Mouse (Mus musculus) midbrain, embryonic 16.5 days (tissue): ENCODE measurements around the gene Mcrip2. TPM values are rescaled to one million over a fixed set of nuclear protein-coding genes. Genes with fewer than 3 reads are reported as not detected.
A peak's percentile ranks its signal among the peaks of the same experiment; 100 is the strongest.

Experiments
- ATAC-seq: fragments of 200-750 bp; cut with Nextera tagmentation; 2 replicates; pipeline ENCODE4 v1.8.0; 2017; ENCODE audit warnings: moderate TSS enrichment
- H3K27ac ChIP-seq: fragments of 300-500 bp; sonication (generic); 2 replicates; pipeline ENCODE4 v1.5.1; 2014; ENCODE audit warnings: mild to moderate bottlenecking, low read length, mixed read lengths
- H3K27me3 ChIP-seq: fragments of 300-500 bp; sonication (generic); 2 replicates; pipeline ENCODE4 v1.6.1; 2014; ENCODE audit warnings: low read depth, low read length, mixed read lengths; ENCODE audit not compliant: control insufficient read depth, insufficient read depth
- H3K36me3 ChIP-seq: fragments of 300-500 bp; sonication (generic); 2 replicates; pipeline ENCODE4 v1.6.1; 2014; ENCODE audit warnings: mild to moderate bottlenecking, low read length, moderate library complexity, mixed read lengths; ENCODE audit not compliant: control insufficient read depth, insufficient read depth
- H3K4me1 ChIP-seq: fragments of 300-500 bp; sonication (generic); 2 replicates; pipeline ENCODE4 v1.6.1; 2014; ENCODE audit warnings: mild to moderate bottlenecking, low read length, mixed read lengths; ENCODE audit not compliant: control insufficient read depth, insufficient read depth
- H3K4me2 ChIP-seq: fragments of 300-500 bp; sonication (generic); 2 replicates; pipeline ENCODE4 v1.6.1; 2014; ENCODE audit warnings: mild to moderate bottlenecking, low read length, mixed read lengths
- H3K4me3 ChIP-seq: fragments of 300-500 bp; sonication (generic); 2 replicates; pipeline ENCODE4 v1.5.1; 2014; ENCODE audit warnings: low read depth, mild to moderate bottlenecking, low read length, moderate library complexity, mixed read lengths
- H3K9ac ChIP-seq: fragments of 300-500 bp; sonication (generic); 2 replicates; pipeline ENCODE4 v1.6.1; 2014; ENCODE audit warnings: low read depth, low read length, mixed read lengths
- H3K9me3 ChIP-seq: fragments of 300-500 bp; sonication (generic); replicated peaks from 2 replicates; pipeline ENCODE4 v1.6.1; 2014; ENCODE audit warnings: mild to moderate bottlenecking, low read length, mixed read lengths; ENCODE audit not compliant: control insufficient read depth, poor library complexity, severe bottlenecking
- WGBS: fragments of 180-500 bp; shearing (Covaris S2); extraction: QIAGEN DNeasy Blood & Tissue Kit; methylation state at CpG from one replicate; pipeline ENCODE4 v1.1.7; 2014; 5-methylcytosine and 5-hydroxymethylcytosine counted together
- polyA plus RNA-seq: library from polyadenylated mRNA; unstranded; fragments of >200 nt; fragmentation: Nextera tagmentation; extraction: Ambion mirVana; gene quantifications from 2 replicates; pipeline ENCODE4 v1.2.1, GENCODE M21; 2015

Gene Mcrip2
- polyA plus RNA-seq, 1 experiment from 2014 or later = 25.3 TPM

DNA sequence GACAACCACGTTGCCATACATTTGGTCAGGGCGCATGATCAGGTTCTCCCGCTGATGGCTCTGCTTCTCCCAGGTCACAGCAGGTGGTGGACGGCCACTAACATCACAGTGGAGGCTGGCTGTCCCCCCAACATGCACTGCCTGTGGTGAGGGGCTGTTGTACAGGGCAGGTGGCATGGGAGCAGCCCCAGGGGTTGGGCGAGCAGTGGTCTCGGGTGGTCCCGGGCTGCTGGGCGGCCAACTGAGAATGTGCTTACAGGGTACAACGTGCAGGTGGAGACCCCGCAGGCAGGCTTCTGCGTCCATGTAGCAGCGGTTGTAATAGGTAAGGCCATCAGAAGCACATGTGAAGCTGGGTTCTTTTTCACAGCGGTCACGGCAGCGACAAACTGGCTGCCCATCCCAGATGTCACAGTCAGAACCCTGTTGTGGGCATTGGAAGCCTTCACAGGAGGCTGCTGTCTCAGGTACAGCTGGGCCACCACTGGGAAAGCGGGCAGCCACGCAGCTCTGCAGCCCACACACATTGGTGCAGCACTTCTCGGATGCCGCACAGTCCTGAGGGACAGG, 10.1 kb upstream of the Mcrip2 start:
- H3K27ac ChIP-seq = no peak overlapping the region
- WGBS = 84% methylated on average over 19 of the region's 19 CpGs

DNA sequence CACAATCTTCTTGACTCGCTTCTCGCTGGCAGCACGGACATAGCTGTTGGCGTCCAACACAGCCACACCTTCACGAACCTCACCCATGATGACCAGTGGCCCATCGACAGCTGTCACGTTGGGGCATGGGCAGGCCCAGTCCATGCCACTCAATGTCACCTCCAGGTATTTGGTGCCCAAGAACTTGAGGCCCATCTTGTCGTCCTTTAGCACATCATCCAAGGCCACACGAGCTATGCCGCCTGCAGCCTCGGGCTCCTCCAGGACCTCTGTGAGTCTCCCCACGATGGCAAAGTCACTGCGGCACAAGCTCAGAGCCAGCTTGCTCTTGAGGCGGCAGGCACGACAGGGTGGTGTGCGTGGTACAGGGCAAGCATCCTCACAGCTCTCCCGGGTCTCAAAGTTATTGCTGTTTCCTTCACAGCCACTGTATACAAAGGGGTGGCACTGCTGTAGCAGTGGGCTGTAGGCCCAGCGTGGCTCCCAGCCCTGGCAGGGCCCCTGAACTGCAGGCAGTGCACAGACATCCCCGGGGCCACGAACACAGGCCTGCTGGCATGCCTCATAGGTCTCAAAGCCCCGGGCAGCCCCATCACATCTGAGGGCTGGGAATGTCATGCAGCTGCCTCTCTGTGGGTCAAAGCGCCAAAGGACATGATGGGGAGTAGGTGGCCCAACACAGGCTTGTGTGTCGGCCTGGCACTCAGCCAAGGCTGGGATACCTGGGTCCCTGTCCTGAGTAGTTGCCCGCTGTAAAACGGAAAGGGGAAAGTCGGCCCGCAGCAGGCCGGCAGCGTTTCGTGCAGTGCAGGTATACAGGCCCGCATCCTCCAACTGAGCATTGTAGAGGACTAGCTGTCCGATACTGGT, 9.4 kb upstream of the Mcrip2 start:
- H3K9me3 ChIP-seq = no peaks in the 10 kb centered on the region
- 91% methylated on average over 32 of the region's 32 CpGs for whole genome bisulfite sequencing
- ATAC-seq = no peak
- no peak overlapping the region for H3K4me2 ChIP-seq
- H3K36me3 ChIP-seq = peaks cover 11% of the 10 kb centered on the region
- peaks cover 23% of the 10 kb centered on the region for H3K4me1 ChIP-seq
- no peak overlapping the region for H3K4me3 ChIP-seq
- H3K9ac ChIP-seq = no peak overlapping the region
- no peaks in the 10 kb centered on the region for H3K27me3 ChIP-seq
- H3K27ac ChIP-seq = no peak overlapping the region

More for the DNA sequence above, 10.1 kb upstream of the Mcrip2 start:
- no peak overlapping the region for H3K9ac ChIP-seq
- no peak overlapping the region for H3K4me3 ChIP-seq
- no peaks in the 10 kb centered on the region for H3K27me3 ChIP-seq
- peaks cover 22% of the 10 kb centered on the region for H3K4me1 ChIP-seq
- H3K4me2 ChIP-seq = no peak overlapping the region
- ATAC-seq = no peak
- H3K36me3 ChIP-seq = peaks cover 18% of the 10 kb centered on the region
- H3K9me3 ChIP-seq = no peaks in the 10 kb centered on the region

DNA sequence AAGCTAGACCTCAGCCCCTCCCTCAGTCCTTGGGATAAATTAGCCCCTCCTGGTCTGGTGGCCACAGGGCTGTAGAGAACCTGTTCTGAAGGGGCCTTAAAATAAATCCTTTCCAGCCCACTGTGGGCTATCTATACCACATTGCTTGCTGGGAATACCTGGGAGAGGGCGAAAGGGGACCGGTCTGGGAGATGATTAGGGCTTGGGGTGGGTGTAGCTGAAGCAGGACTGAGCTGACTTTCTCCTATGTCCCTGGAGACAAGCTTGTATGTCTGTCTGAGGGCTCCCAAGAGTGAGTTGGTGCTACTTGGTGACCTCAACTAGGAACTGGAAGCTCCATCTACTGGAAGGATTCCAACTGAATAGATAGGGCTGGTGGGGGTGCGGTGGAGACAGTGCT, 8.5 kb upstream of the Mcrip2 start:
- no peak overlapping the region for H3K27ac ChIP-seq
- no peak overlapping the region for H3K9ac ChIP-seq
- peaks cover 23% of the 10 kb centered on the region for H3K4me1 ChIP-seq
- WGBS = 94% methylated on average over 3 of the region's 3 CpGs
- H3K4me3 ChIP-seq = no peak overlapping the region
- no peaks in the 10 kb centered on the region for H3K9me3 ChIP-seq
- H3K36me3 ChIP-seq = peaks cover 11% of the 10 kb centered on the region
- H3K4me2 ChIP-seq = peak overlapping the region; percentile 77
- no peaks in the 10 kb centered on the region for H3K27me3 ChIP-seq
- ATAC-seq = no peak

DNA sequence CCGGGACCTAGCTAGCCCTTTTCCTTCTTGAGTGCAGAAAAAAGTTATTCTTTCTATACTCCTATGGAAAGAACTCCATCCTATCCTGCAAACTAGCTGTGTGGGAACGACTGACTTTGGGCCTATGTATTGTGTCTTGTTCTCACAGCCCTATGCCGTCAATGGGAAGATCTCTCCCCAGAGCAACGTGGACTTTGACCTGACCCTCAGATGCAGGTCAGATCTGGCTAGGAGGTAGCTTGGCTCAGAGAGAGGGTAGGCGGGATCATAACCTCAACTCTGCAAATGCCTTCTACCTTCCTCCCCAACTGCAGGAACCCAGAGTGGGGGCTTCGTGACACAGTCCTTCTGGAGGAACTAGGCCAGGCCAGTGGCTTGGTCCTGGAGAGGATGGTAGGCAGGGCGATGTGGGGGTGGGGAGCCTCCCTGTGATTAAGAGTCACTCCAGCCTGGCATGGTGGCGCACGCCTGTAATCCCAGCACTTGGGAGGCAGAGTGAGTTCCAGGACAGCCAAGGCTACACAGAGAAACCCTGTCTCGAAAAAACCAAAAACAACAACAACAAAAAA, 7.9 kb upstream of the Mcrip2 start:
- Histone ChIP-seq H3K27me3 (no peaks in the 10 kb centered on the region), H3K27ac (peak overlapping the region; percentile 93), H3K4me2 (peak overlapping the region; percentile 77), H3K36me3 (peaks cover 11% of the 10 kb centered on the region), H3K4me3 (peak overlapping the region; percentile 62), H3K4me1 (peaks cover 23% of the 10 kb centered on the region), H3K9me3 (no peaks in the 10 kb centered on the region), H3K9ac (peak overlapping the region; percentile 85)
- WGBS = 57% methylated on average over 10 of the region's 10 CpGs
- no peak for ATAC-seq

DNA sequence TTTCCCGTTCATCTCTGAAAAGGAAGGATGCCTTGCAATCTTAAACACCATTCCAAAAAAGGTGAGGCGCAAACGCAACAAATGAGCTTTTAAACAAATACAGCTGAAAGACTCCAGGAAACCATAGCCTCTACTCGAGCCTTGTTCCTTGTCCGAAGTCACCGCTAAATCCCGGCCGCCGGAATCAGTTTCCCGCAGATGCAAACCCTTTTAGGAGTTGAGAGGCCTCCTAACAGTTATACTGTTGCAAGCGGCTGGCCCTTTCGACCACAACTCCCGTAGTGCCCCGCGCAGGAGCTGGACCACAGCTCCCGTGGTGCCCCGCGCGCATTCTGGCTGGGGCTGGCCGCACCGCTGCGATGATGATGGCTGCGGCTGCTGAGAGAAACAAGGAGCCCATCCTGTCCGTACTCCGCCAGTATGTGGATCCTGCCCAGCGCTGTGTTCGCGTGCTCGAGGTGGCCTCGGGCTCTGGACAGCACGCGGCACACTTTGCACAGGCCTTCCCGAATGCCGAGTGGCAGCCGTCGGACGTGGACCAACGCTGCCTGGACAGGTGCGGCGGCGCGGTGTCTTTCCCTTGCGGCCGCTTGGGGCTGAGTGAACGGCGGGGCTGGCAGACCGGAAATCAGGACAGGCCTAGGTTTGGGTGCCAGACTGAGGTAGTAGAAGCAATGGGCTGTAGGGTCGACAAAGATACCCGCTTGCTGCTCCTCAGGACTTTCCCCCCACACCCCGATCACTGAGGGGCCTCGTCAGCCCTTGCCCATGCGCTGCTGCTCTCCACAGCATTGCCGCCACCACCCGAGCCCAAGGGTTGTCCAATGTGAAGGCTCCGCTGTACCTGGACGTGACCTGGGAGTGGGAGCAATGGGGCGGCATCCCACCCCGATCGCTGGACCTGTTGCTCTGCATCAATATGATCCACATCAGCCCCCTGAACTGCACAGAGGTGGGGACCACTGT, 6.9 kb upstream of the Mcrip2 start:
- Histone ChIP-seq H3K27me3 (no peaks in the 10 kb centered on the region), H3K9ac (peak overlapping the region; percentile 85), H3K4me3 (peak overlapping the region; percentile 62), H3K27ac (peak overlapping the region; percentile 93), H3K36me3 (peaks cover 11% of the 10 kb centered on the region), H3K4me2 (peak overlapping the region; percentile 77), H3K4me1 (peaks cover 20% of the 10 kb centered on the region), H3K9me3 (no peaks in the 10 kb centered on the region)
- WGBS = under 1% methylated on average over 59 of the region's 59 CpGs
- peak; percentile 93 for ATAC-seq

DNA sequence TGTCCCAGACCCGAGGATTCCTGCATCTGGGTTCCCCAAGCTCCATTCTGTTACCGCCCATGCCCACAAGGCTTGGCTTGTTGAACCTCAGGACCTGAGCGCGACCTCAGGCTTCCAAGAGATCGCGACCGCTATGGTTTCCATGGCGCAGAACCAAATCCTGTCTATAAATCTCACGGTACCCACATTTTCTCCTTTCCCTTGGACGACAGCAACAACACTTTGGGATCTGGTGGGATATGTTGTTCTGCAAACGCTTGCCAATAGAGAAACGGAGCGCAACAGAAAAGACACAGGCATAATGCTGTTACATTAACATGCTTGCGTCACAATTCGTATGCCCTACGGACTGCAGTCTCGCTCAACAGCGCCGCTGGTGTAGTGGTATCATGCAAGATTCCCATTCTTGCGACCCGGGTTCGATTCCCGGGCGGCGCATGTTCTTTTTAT, 6.2 kb upstream of the Mcrip2 start, which contains the start of gene Mettl26:
Gene Mettl26 (plus strand): TSS at position 354 of the 450 bp plus-strand sequence.
- Histone ChIP-seq H3K4me1 (peaks cover 17% of the 10 kb centered on the region), H3K9me3 (no peaks in the 10 kb centered on the region), H3K4me2 (peak within 1 kb of the TSS; percentile 77), H3K4me3 (peak within 1 kb of the TSS; percentile 62), H3K36me3 (peaks cover 11% of the 10 kb centered on the region), H3K27me3 (no peaks in the 10 kb centered on the region), H3K9ac (peak within 1 kb of the TSS; percentile 85), H3K27ac (peak within 1 kb of the TSS; percentile 93)
- under 1% methylated on average over 25 of the region's 25 CpGs for WGBS
- ATAC-seq = peak; percentile 69

DNA sequence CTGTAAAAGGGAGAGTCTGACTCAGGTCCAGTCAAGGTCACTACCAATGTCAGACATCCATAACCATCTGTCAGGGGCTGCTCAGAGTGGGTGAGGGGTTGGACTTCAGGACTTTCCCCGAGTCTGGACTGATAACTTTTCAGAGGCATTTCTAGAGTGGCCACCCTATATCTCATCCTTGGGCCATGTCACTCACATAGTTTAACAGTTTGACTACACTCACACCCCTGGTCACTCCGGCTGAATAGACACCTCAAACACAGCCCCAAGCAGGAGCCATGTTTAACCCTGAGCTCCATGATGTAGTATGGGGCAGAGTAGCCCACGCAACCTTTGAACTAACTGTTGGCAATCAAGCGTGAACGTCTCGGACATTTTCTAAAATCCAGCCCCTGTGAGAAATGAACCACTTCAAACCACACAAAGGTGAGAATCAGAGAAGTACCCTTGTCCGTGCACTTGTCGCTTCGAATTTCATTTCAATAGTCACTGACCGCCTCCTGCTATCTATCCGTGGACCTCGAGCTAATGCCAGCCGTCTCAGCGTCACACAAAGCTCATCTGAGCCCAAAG, 5.7 kb upstream of the Mcrip2 start:
- ATAC-seq = no peak

More for the DNA sequence above, 5.7 kb upstream of the Mcrip2 start:
- Histone ChIP-seq H3K4me1 (peaks cover 17% of the 10 kb centered on the region), H3K27ac (peak overlapping the region; percentile 93), H3K4me2 (peak overlapping the region; percentile 77), H3K9me3 (no peaks in the 10 kb centered on the region), H3K27me3 (no peaks in the 10 kb centered on the region), H3K36me3 (peaks cover 11% of the 10 kb centered on the region), H3K4me3 (peak overlapping the region; percentile 62), H3K9ac (peak overlapping the region; percentile 78)
- WGBS = 6% methylated on average over 14 of the region's 14 CpGs
